Mouse (Mus musculus) brain, embryonic 14.5 days (tissue): ENCODE results near the gene Gm49661.

Experiments
- CTCF ChIP-seq: fragments of 200-500 bp; IDR thresholded peaks from 2 replicates; pipeline ENCODE4 v1.5.1; 2012; ENCODE audit warnings: inconsistent platforms, mild to moderate bottlenecking, moderate library complexity, borderline replicate concordance; ENCODE audit not compliant: insufficient read depth, insufficient read length; ENCODE audit errors: extremely low read depth
- POLR2A ChIP-seq: fragments of 200-500 bp; IDR thresholded peaks from 2 replicates; pipeline ENCODE4 v1.6.1; 2012; ENCODE audit warnings: mild to moderate bottlenecking, inconsistent platforms, borderline replicate concordance; ENCODE audit not compliant: poor library complexity, insufficient read depth, insufficient read length, severe bottlenecking; ENCODE audit errors: extremely low read depth

GRCm38 (mm10) chr8:84936962-84937546, 32.2 kb downstream of the Gm49661 start, which contains the start of gene Mast1:
- TF ChIP-seq CTCF (peak; percentile 67), POLR2A (peak; percentile 87)
